Mouse (Mus musculus) erythroblast, embryonic 14.5 days (primary cell): ENCODE measurements around the gene Ier5l.

Source experiments
- GATA1 ChIP-seq: IDR thresholded peaks from 2 replicates; pipeline ENCODE4 v1.6.1; 2012; ENCODE audit warnings: low read length, inconsistent platforms, mixed read lengths
- TAL1 ChIP-seq: IDR thresholded peaks from 3 replicates; pipeline ENCODE4 v1.6.1; 2012; ENCODE audit warnings: low read length, inconsistent platforms, mixed read lengths

GRCm38 (mm10) chr2:30441518-30442497 lies 32.2 kb downstream of the Ier5l start:
- TF ChIP-seq GATA1 (no peak), TAL1 (no peak)
